Mouse (Mus musculus) c-Kit-positive CD71-positive TER-119-positive erythroid progenitor cells, embryonic 14.5 days (primary cell): Measurements from ENCODE around the gene Mettl11b.
"Not testable (repeated sequence)": the region's sequence is repeated elsewhere in the genome, so short reads cannot be mapped to it uniquely, and the experiment has no call there.

ENCODE experiments used
- DNase-seq: peaks from one replicate; pipeline ENCODE4 v3.0.0-alpha.2; 2013; ENCODE audit warnings: low spot score

Mettl11b gene

GRCm38 (mm10) chr1:163725106-163725759 is at the start of gene Mettl11b:
Gene Mettl11b, minus strand, starts transcription at chr1:163725232.
- DNase-seq: no peak

DNA sequence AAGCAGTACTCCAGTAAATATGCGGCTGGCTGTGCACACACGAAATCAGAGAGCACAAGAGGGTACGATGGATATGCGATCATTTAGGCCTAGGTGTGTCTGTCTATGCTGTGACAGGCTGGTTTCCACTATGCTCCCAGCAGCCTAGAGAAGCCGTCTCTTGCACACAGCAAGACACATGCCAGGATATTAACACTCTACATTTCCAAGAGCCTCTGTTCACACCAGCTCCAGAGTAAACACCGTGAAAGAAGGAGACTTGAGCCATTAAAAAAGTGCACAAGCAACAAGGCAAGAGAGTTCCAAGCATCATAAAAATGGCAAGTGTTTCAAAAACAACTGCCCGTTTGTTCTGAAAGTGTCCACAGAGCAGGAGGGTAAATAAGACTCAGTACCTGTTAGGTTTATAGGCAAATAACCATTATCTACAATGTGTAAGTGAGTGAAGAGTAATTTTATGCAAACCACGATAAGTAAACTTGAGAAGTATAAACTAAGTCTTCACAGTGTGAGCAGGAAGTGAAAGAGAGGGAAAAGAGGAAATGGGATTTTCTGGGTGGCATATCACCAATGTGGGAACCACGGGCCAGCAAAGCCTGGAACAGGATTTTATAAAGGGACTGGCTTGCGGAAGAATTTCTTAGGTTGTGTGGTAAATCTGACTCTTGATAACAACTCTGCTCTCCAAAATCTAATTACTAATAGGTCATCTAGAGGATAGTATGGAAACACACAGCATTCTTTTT is 32.6 kb upstream of the Mettl11b start:
- no peak for DNase-seq

DNA sequence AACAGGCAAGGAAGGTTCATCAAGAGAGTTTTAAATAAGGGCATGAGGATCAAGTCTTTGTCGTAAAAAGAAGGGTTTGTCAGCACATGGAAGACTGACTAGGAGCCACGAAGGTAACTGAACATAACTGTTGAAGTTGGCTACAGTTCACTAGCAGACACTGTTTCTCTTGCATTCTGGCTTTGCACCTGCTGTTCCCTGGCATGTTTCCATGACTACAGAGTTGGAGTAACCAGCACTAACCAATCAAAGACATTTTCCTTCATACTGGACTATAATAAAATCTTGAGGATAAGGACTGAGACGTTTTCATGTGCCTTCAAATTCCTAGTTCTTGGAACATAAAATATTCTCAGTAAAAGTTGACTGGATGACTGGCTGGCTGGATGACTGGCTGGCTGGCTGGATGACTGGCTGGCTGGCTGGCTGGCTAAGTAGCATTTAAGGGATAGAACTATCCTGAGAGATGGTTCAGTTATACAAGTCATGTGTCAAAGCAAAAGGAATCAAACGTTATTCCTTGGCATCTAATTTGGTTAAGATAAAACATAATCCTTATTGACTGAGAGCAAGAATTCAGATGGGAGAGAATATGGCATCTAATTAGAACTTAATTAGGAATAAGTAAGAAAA is 26.4 kb upstream of the Mettl11b start:
- DNase-seq: no peak

DNA sequence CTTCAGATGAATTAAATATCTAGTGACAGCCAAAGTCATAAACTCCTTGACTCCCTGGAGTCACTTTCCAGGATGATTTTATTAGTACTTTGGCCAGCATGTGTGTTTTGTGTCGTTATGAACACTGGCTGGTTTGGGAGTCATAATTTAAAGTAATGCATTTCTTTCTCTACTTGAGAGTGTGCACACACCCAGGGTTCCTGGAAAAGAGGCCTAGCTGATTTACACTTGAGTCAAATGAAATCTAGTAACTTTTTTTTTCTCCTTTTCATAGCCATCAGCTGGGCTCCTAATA is 12.2 kb upstream of the Mettl11b start:
- DNase-seq: no peak

- DNase-seq: no peak
Observed at GRCm38 (mm10) chr1:163736441-163737238, 11.6 kb upstream of the Mettl11b start.

GRCm38 (mm10) chr1:163731166-163731565 is 6.1 kb upstream of the Mettl11b start:
- not testable (repeated sequence) for DNase-seq

- DNase-seq: no peak
Observed at GRCm38 (mm10) chr1:163723913-163724312, 1.1 kb downstream of the Mettl11b start.

DNA sequence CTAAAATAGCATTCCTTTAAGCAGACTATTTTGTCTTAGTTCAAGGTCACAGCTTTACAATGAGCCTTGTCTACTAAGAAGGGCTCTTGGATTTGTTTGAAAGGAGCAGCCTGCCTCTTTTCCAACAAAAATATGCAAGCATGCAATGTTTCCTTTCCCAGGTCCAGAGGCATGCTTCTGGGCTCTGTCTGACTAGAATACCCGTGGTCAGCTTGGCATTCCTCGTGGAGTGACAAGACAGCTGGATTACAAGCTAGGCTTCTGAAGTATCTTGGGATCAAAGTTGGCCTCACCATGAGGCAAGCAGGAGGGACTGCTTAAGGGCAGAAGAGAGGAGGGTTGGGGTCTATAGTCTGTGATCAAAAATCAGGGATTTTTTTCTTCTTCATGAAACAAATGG is 16.4 kb downstream of the Mettl11b start:
- DNase-seq: no peak

DNA sequence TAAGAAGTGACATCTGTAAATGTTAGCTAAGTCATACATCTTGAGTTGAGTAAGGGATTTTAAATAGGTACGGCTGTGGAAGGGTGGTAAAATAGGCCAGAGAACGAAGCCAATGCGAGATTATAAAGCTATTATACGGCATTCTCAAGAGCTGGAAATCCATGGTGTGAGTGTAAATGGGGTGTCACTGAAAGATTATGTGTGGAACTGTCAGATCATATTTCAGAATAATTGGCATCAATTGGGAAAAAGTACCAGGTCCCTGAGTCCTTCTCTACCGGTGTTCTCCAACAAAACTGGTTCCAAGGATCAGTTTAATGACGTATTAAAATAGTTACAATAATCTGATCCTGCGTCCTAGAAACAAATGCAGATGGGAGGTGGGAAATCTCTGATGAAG is 24.5 kb downstream of the Mettl11b start:
- DNase-seq: no peak

GRCm38 (mm10) chr1:163699702-163700101 is 25.3 kb downstream of the Mettl11b start:
- no peak for DNase-seq

DNA sequence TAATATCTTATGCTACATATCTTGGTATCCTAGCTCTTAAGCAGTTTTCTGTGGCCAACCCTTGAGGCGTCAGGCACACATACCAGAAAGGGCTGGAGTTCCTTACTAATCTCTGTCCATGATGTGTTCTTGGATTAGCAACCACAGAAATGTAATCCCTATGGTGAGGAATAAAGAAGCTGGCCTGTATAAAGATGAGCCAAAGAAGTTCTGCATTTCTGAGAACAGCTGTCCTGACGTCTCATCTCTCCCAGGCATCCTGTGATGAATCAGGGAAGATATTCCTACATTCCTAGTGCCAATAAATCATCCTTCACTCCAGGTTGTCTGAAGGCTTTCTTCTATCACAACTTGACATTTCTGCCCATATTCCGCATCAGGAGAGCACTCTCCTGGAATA is 33.2 kb downstream of the Mettl11b start:
- no peak for DNase-seq

- no peak for DNase-seq
Observed at GRCm38 (mm10) chr1:163682935-163683430, 42.0 kb downstream of the Mettl11b start.

- DNase-seq: no peak
Observed at GRCm38 (mm10) chr1:163682127-163682526, 42.9 kb downstream of the Mettl11b start.

DNA sequence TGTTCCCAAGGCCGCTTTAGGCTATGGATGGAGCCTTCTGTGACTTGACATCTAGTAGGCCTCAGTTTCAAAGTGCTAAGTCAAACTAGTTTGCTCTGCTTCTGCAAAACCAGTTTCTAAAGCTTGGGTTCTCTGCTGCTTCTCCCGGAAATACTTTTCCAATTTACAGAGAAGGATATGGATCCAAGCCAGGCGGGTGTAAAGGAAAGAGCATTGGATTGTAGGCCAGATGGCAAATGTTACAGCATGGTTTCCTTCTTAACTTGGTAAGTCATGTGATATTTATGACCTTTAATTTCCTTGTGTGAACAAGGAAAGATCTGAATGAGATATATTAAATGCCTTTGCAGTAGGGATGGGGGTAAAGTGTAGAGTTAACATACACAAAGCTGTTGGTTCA is 52.2 kb downstream of the Mettl11b start:
- no peak for DNase-seq

GRCm38 (mm10) chr1:163671326-163671725 is 53.7 kb downstream of the Mettl11b start:
- no peak for DNase-seq

DNA sequence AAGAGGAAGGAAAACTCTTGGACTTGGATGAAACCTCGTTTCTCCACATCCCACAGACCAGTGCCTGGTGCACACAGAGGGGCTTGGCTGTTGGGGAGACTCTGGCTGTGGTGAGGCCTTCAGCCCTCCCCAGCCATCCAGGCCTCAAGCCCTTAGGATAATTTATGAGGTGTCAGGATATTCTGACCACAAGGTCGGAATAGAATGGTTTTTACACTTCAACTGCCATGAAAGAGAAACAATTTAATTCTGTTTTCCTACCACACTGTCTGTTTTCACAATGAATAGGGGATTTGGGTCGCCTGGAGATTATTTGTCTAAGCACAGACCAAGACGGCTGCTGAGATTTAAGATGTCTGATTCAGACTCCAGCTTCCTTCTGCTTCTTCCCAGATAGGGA is 54.3 kb downstream of the Mettl11b start:
- DNase-seq: no peak

DNA sequence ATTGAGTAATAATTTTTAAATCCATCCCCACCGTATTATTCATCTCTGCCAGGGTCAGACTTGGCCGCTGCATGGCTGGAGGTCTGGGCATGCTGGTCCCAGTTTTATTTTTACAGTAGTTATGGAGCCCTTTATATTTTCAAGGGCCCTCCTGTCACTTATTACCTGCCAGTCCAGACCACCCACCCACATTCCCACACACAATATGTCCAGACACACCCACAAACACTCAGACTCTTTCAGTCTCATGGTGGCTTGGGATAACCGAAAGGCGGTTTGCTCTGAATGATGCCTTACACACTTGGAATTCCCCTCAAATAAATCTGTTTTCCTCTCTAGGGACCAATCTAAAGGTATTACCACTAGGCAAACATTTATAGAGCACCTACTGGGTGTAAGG is 55.1 kb downstream of the Mettl11b start:
- no peak for DNase-seq

- DNase-seq: no peak
Observed at GRCm38 (mm10) chr1:163662416-163662815, 62.6 kb downstream of the Mettl11b start.

DNA sequence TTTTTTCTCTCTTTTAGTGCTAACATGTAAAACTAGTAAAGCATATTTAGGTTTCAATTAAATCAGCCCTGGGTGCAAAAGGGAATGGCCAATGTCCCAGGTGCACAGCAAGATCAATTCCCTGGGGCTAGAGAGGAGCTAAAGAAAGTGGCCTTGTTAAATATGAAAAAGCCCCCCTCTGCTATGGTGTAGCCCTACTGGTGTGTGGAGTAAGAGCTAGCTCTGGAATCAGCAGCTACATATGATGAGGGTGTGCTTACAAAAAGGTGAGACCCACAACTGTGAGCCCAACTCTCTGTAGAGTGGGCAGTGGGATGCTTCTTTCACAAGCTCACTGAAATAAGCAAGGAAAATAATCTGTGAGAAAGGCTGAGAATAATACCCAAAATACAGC is 66.5 kb downstream of the Mettl11b start:
- DNase-seq: no peak

- DNase-seq: no peak
Observed at GRCm38 (mm10) chr1:163657766-163658534, 67.1 kb downstream of the Mettl11b start.

DNA sequence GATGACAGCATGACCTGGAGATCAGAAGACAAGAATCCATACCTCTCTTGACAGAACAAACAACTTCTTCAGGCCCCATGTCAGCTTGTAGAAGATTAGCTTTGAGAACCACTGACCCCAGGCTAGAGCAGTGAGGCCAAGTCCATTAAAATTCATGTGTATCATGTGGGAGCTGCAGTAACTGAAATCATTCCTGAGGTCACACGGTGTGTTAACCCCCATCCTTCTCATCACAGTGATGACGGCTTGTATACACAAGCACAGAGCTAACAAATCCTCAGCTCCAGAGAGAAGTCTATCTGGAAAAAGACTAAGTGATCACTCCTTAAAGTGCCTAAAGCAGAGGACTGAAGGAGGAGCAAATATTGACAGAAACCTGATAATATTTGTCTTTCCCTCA is 68.0 kb downstream of the Mettl11b start:
- no peak for DNase-seq

- no peak for DNase-seq
Observed at GRCm38 (mm10) chr1:163656432-163656831, 68.6 kb downstream of the Mettl11b start.
